Mouse (Mus musculus) forebrain, embryonic 11.5 days (tissue): Measurements from ENCODE around the gene Blm. TPM values are rescaled to one million over a fixed set of nuclear protein-coding genes. Genes with fewer than 3 reads are reported as not detected.

Experiments used
- ATAC-seq: fragments of 200-750 bp; cut with Nextera tagmentation; replicated peaks from 2 replicates; pipeline ENCODE4 v1.8.0; 2017; ENCODE audit warnings: moderate TSS enrichment; ENCODE audit not compliant: low FRiP score
- DNase-seq: peaks from one replicate; pipeline ENCODE4 v3.0.0-alpha.2; 2017; ENCODE audit warnings: low spot score
- H3K27ac ChIP-seq: fragments of 300-500 bp; sonication (generic); 2 replicates; pipeline ENCODE4 v1.5.1; 2014; ENCODE audit warnings: low read depth, low read length
- H3K27me3 ChIP-seq: fragments of 300-500 bp; sonication (generic); 2 replicates; pipeline ENCODE4 v1.6.1; 2014; ENCODE audit warnings: mild to moderate bottlenecking, low read length, mixed read lengths; ENCODE audit not compliant: control insufficient read depth, insufficient read depth
- H3K36me3 ChIP-seq: fragments of 300-500 bp; sonication (generic); 2 replicates; pipeline ENCODE4 v1.6.1; 2014; ENCODE audit warnings: mild to moderate bottlenecking, low read length, moderate library complexity, mixed read lengths; ENCODE audit not compliant: control insufficient read depth, insufficient read depth
- H3K4me1 ChIP-seq: fragments of 300-500 bp; sonication (generic); replicated peaks from 2 replicates; pipeline ENCODE4 v1.6.1; 2014; ENCODE audit warnings: low read length, mixed read lengths; ENCODE audit not compliant: control insufficient read depth, insufficient read depth
- H3K4me2 ChIP-seq: fragments of 300-500 bp; sonication (generic); 2 replicates; pipeline ENCODE4 v1.6.1; 2014; ENCODE audit warnings: low read depth, mild to moderate bottlenecking, low read length, moderate library complexity, mixed read lengths; ENCODE audit not compliant: severe bottlenecking
- H3K4me3 ChIP-seq: fragments of 300-500 bp; sonication (generic); 2 replicates; pipeline ENCODE4 v1.5.1; 2014; ENCODE audit warnings: low read depth, low read length
- H3K9ac ChIP-seq: fragments of 300-500 bp; sonication (generic); 2 replicates; pipeline ENCODE4 v1.6.1; 2014; ENCODE audit warnings: low read length
- H3K9me3 ChIP-seq: fragments of 300-500 bp; sonication (generic); 2 replicates; pipeline ENCODE4 v1.6.1; 2016; ENCODE audit warnings: low read length, mixed read lengths; ENCODE audit not compliant: control insufficient read depth
- WGBS: fragments of 180-500 bp; shearing (Covaris S2); extraction: QIAGEN DNeasy Blood & Tissue Kit; methylation state at CpG from one replicate; pipeline ENCODE4 v1.1.7; 2014; 5-methylcytosine and 5-hydroxymethylcytosine counted together
- polyA plus RNA-seq: library from polyadenylated mRNA; unstranded; fragments of >200 nt; fragmentation: Nextera tagmentation; extraction: Ambion mirVana; gene quantifications from 2 replicates; pipeline ENCODE4 v1.2.1, GENCODE M21; 2014

Gene Blm
- polyA plus RNA-seq, 1 experiment from 2014 or later: 53.0 TPM

DNA sequence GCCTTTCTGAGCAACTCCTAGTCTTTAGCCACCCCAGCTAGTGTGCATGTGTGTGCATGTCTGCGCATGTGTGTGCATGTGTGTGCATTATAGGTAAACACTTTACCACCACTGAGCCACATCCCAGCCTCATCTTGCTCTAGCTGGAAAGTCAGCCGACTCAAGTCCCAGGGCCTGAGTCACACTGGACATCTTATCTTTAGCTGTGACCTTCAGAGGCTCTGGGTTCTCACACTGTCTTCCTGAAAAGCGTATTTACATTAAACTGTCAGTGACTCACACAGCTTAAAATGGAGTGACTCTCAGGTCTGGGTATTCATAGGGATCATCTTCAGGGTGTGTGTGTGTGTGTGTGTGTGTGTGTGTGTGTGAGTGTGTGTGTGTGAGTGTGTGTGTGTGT, 99.3 kb downstream of the Blm start:
- Histone ChIP-seq H3K27ac (no peak overlapping the region), H3K4me3 (no peak overlapping the region), H3K36me3 (no peaks in the 10 kb centered on the region), H3K4me1 (no peaks in the 10 kb centered on the region), H3K9me3 (no peaks in the 10 kb centered on the region), H3K4me2 (no peak overlapping the region), H3K9ac (no peak overlapping the region), H3K27me3 (no peaks in the 10 kb centered on the region)
- DNase-seq: no peak
- 95% methylated on average over 3 of the region's 3 CpGs for WGBS
- no peak for ATAC-seq

DNA sequence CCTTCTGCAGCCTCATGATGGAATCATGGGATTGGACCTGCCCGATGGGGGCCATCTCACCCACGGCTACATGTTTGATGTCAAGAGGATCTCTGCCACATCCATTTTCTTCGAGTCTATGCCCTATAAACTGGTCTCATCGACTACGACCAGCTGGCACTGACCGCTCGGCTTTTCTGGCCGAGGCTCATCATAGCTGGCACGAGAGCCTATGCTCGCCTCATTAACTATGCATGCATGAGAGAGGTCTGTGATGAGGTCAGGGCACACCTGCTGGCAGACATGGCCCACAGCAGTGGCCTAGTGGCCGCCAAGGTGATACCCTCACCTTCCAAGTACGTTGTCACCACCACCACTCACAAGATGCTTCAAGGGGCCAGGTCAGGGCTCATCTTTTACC, 105.3 kb downstream of the Blm start:
- Histone ChIP-seq H3K4me3 (no peak overlapping the region), H3K4me1 (no peaks in the 10 kb centered on the region), H3K9me3 (no peaks in the 10 kb centered on the region), H3K36me3 (no peaks in the 10 kb centered on the region), H3K27ac (no peak overlapping the region), H3K4me2 (no peak overlapping the region), H3K9ac (no peak overlapping the region), H3K27me3 (no peaks in the 10 kb centered on the region)
- no peak for ATAC-seq
- no peak for DNase-seq
- 93% methylated on average over 12 of the region's 12 CpGs for WGBS

DNA sequence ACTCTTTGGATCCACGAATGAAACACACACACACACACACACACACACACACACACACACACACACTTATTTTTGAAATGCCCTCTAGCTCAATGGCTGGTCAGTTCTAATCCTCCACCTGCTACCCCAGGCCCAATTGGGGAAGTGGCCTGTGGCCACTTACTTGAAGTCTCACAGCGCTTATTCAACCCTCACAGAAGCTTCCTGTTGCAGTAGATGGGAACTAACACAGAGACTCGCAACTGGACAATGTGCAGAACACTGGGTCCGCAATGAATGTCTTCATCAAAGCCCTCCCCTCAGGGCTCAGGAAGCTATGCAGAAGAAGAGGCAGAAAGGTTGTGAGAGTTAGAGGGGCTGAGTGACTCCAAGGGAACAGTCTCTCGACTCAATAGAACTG, 107.2 kb downstream of the Blm start:
- 86% methylated on average over 5 of the region's 5 CpGs for whole genome bisulfite sequencing
- H3K9me3 ChIP-seq: no peaks in the 10 kb centered on the region

DNA sequence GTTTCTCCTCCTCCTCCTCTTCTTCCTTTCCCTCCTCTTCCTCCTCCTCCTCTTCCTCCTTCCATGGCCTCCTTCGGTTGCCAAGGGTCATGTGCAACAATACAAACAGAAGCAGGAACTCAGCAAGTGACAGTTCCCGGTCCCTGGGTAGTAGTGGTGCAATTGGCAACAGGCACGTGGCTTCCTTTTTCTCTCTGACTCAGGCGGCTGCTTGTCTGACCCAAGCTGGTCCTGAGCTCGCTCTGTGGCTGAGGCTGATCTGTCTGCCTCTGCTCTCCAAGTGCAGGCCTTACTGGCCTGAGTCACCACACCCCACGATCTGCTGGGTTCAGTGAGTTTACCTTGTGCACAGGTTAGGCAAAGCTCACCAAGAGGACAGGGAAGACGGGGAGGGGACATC, 108.6 kb downstream of the Blm start:
- 82% methylated on average over 7 of the region's 7 CpGs for WGBS
- H3K4me1 ChIP-seq: no peaks in the 10 kb centered on the region
- H3K4me2 ChIP-seq: no peak overlapping the region

More for the DNA sequence above, 107.2 kb downstream of the Blm start:
- no peak overlapping the region for H3K4me3 ChIP-seq
- H3K27ac ChIP-seq: no peak overlapping the region
- H3K4me2 ChIP-seq: no peak overlapping the region
- H3K9ac ChIP-seq: no peak overlapping the region
- ATAC-seq (no peak), DNase-seq (no peak)
- no peaks in the 10 kb centered on the region for H3K4me1 ChIP-seq
- no peaks in the 10 kb centered on the region for H3K27me3 ChIP-seq
- no peaks in the 10 kb centered on the region for H3K36me3 ChIP-seq

DNA sequence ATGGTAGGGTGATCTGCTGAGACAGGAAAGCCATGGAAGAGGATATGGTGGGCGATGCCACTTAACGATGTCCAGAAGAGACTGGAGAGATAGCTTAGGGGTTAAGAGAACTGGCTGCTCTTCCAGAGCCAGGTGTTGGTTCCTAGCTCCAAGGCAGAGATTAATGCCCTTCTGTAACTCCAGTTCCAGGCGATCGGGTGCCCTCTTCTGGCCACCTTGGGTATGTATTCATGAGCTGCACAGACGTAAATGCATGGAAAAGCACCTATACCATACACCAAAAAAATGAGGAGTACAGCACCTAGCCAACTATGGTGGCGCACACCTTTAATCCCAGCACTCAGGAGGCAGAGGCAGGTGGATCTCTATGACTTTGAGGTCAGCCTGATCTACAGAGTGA, 110.2 kb downstream of the Blm start:
- no peak overlapping the region for H3K4me3 ChIP-seq
- H3K4me2 ChIP-seq: no peak overlapping the region
- no peak overlapping the region for H3K27ac ChIP-seq
- 81% methylated on average over 6 of the region's 6 CpGs for WGBS
- H3K9me3 ChIP-seq: no peaks in the 10 kb centered on the region
- no peak overlapping the region for H3K9ac ChIP-seq
- ATAC-seq: no peak
- H3K36me3 ChIP-seq: no peaks in the 10 kb centered on the region
- H3K4me1 ChIP-seq: no peaks in the 10 kb centered on the region
- H3K27me3 ChIP-seq: no peaks in the 10 kb centered on the region
- no peak for DNase-seq

More for the DNA sequence above, 108.6 kb downstream of the Blm start:
- Histone ChIP-seq H3K9ac (no peak overlapping the region), H3K27ac (no peak overlapping the region), H3K27me3 (no peaks in the 10 kb centered on the region), H3K4me3 (no peak overlapping the region), H3K9me3 (no peaks in the 10 kb centered on the region), H3K36me3 (no peaks in the 10 kb centered on the region)
- ATAC-seq (no peak), DNase-seq (no peak)

DNA sequence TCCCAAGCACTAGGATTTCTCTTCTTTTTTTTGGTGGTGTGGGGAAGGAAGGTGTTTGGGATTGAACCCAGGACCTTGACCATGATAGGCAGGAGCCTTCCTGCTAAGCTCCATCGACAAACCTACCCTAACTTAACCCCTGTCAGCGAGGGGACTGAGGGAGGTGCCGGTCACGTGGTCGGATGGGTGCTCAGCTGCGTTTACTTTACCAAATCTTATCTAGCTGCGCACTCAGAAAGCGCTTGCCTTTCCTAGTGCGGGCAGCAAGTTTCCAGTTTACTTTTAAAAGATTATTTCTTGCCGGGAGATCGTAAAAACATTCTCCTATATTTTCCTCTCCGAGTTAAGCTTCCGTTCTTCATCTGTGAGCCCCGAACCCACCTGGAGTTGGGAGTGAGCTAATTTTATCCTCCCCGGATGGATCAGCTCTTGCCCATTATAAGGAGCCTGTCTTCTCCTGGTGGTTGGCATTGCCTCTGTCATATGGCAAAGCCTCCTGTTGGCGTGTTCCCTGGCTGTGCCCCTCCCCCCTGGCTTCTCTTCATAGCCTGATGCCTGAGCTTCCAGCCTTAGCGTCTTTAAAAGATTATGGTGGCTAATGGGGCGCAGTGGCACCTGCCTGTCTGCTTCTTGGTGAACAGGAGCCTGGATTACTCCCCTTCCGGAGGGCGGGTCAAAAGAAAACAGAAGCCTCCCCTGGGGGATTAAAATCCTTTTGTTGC, 112.0 kb downstream of the Blm start:
- Histone ChIP-seq H3K4me1 (no peaks in the 10 kb centered on the region), H3K4me3 (no peak overlapping the region), H3K9me3 (no peaks in the 10 kb centered on the region), H3K27me3 (no peaks in the 10 kb centered on the region), H3K9ac (no peak overlapping the region), H3K27ac (no peak overlapping the region), H3K36me3 (no peaks in the 10 kb centered on the region), H3K4me2 (no peak overlapping the region)
- WGBS: 29% methylated on average over 20 of the region's 20 CpGs
- DNase-seq: no peak
- ATAC-seq: no peak

DNA sequence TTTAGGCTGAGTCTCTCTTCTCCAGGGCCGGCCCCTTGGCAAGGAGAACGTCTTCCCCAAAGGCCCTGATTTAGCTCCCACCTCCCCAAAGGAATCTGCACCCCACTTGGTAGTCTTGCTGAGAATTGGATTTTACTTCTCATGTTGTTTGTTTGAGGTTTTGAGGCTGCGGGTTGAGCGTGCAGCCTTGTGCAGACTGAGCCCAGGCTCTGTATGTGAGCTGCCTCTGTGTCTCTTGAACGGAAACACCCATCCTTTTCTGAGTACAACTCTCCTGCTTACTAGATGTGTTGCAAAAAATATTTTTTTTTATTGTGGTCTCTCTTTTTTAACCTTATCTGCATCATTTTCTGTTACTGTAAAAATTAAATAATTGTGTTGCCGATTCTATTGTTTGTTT, 113.3 kb downstream of the Blm start:
- Histone ChIP-seq H3K9me3 (no peaks in the 10 kb centered on the region), H3K4me1 (no peaks in the 10 kb centered on the region), H3K4me2 (no peak overlapping the region), H3K27ac (no peak overlapping the region), H3K27me3 (no peaks in the 10 kb centered on the region), H3K4me3 (no peak overlapping the region), H3K9ac (no peak overlapping the region), H3K36me3 (no peaks in the 10 kb centered on the region)
- 94% methylated on average over 6 of the region's 6 CpGs for WGBS
- DNase-seq (no peak), ATAC-seq (no peak)

DNA sequence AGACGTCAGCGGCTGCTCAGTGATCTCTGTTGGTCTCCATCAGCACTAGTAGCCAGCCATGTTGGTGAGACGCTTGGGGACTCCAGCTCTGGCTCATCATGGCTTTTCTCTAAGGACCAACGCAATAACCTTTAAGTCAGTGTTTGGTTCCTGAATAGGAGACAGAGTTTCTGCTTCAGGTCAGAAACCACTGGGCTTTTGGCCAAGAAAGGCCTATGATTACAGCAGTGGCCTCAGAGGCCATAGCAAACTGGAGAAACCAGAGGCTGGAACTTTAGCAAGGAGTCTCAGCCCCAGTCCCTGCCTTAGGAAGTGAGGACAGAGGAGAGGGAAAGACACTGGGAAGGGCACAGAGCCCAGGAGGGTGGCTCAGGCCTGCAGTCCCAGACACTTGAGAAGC, 114.3 kb downstream of the Blm start:
- H3K4me3 ChIP-seq: no peak overlapping the region
- H3K9ac ChIP-seq: no peak overlapping the region
- no peak overlapping the region for H3K4me2 ChIP-seq
- DNase-seq (no peak), ATAC-seq (no peak)
- no peak overlapping the region for H3K27ac ChIP-seq
- no peaks in the 10 kb centered on the region for H3K27me3 ChIP-seq
- H3K9me3 ChIP-seq: no peaks in the 10 kb centered on the region
- WGBS: 83% methylated on average over 4 of the region's 4 CpGs
- H3K36me3 ChIP-seq: no peaks in the 10 kb centered on the region
- H3K4me1 ChIP-seq: no peaks in the 10 kb centered on the region

DNA sequence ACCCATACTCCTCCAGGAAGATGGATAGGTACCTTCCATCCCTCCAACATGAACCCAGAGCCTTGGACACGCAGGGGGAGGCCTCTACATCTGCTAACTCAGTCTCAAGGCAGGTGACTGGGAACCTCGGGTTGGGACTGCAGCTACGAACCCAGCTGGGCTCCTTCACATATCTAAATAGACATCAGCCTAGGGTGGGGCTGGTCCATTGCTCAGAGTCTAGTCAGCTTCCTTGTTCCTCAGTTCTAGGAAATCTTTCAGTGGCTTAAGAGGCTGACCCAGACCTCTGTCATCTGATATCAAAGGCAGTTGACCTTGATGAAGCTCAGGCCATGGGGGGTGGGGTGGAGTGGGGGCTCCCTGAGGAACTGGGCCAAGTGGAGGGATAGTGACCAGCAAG, 115.6 kb downstream of the Blm start:
- no peaks in the 10 kb centered on the region for H3K27me3 ChIP-seq
- H3K4me2 ChIP-seq: no peak overlapping the region
- ATAC-seq (no peak), DNase-seq (no peak)
- H3K36me3 ChIP-seq: no peaks in the 10 kb centered on the region
- H3K9me3 ChIP-seq: no peaks in the 10 kb centered on the region
- H3K4me3 ChIP-seq: no peak overlapping the region
- H3K27ac ChIP-seq: no peak overlapping the region
- 78% methylated on average over 3 of the region's 3 CpGs for WGBS
- H3K4me1 ChIP-seq: no peaks in the 10 kb centered on the region
- H3K9ac ChIP-seq: no peak overlapping the region
